Mouse (Mus musculus): ENCODE results near the gene Hdhd3. TPM values are rescaled to one million over a fixed set of nuclear protein-coding genes. Genes with fewer than 3 reads are reported as not detected.
A peak's percentile ranks its signal among the peaks of the same experiment; 100 is the strongest.

Gene Hdhd3
- polyA plus RNA-seq, 1 experiment from 2014 or later, result 10.9 TPM

- Histone ChIP-seq H3K4me3 (ENCODE audit: low read depth, low read length) (no peak overlapping the region), H3K9ac (ENCODE audit: low read depth, low read length) (no peak overlapping the region), H3K27me3 (replicated peaks; ENCODE audit: control insufficient read depth, insufficient read depth, low read length) (no peaks in the 10 kb centered on the region), H3K27ac (ENCODE audit: low read depth, low read length) (no peak overlapping the region), H3K36me3 (ENCODE audit: control insufficient read depth, insufficient read depth, low read length) (peaks cover 10% of the 10 kb centered on the region), H3K9me3 (ENCODE audit: control insufficient read depth, low read length) (no peaks in the 10 kb centered on the region), H3K4me2 (peak overlapping the region; percentile 66; the same call in 1 of the 2 replicates), H3K4me1 (replicated peaks; ENCODE audit: control insufficient read depth, insufficient read depth, low read length) (peaks cover 9% of the 10 kb centered on the region)
- 60% methylated on average over 7 of the region's 7 CpGs for WGBS
- DNase-seq (ENCODE audit: low spot score) (no peak), ATAC-seq (replicated peaks; ENCODE audit: low FRiP score) (no peak)
These were observed 298 bp downstream of the Hdhd3 start for GRCm38 (mm10) chr4:62502969-62503368.

GRCm38 (mm10) chr4:62501964-62502732 is 1.1 kb downstream of the Hdhd3 start:
- Histone ChIP-seq H3K27me3 (replicated peaks; ENCODE audit: control insufficient read depth, insufficient read depth, low read length) (no peaks in the 10 kb centered on the region), H3K9ac (ENCODE audit: low read depth, low read length) (peak overlapping the region; percentile 70), H3K27ac (ENCODE audit: low read depth, low read length) (0 out of 2 replicates have a peak overlapping the region, but pooled peaks have one; percentile 1), H3K4me1 (replicated peaks; ENCODE audit: control insufficient read depth, insufficient read depth, low read length) (peaks cover 9% of the 10 kb centered on the region), H3K36me3 (ENCODE audit: control insufficient read depth, insufficient read depth, low read length) (0 out of 2 replicates have a peak, but pooled peaks cover 6% of the 10 kb centered on the region), H3K9me3 (ENCODE audit: control insufficient read depth, low read length) (no peaks in the 10 kb centered on the region), H3K4me2 (peak overlapping the region; percentile 66), H3K4me3 (ENCODE audit: low read depth, low read length) (peak overlapping the region; percentile 76)
- 2% methylated on average over 38 of the region's 38 CpGs for WGBS
- ATAC-seq (replicated peaks; ENCODE audit: low FRiP score), result peak; percentile 89
- DNase-seq (ENCODE audit: low spot score), result peak; percentile 92

GRCm38 (mm10) chr4:62501534-62501933 is 1.7 kb downstream of the Hdhd3 start:
- Histone ChIP-seq H3K36me3 (ENCODE audit: control insufficient read depth, insufficient read depth, low read length) (0 out of 2 replicates have a peak, but pooled peaks cover 6% of the 10 kb centered on the region), H3K27ac (ENCODE audit: low read depth, low read length) (no peak overlapping the region), H3K4me3 (ENCODE audit: low read depth, low read length) (peak overlapping the region; percentile 76), H3K9ac (ENCODE audit: low read depth, low read length) (peak overlapping the region; percentile 70), H3K4me1 (replicated peaks; ENCODE audit: control insufficient read depth, insufficient read depth, low read length) (peaks cover 9% of the 10 kb centered on the region), H3K27me3 (replicated peaks; ENCODE audit: control insufficient read depth, insufficient read depth, low read length) (no peaks in the 10 kb centered on the region), H3K9me3 (ENCODE audit: control insufficient read depth, low read length) (no peaks in the 10 kb centered on the region), H3K4me2 (peak overlapping the region; percentile 66)
- ATAC-seq (replicated peaks; ENCODE audit: low FRiP score) (no peak), DNase-seq (ENCODE audit: low spot score) (no peak)
- 6% methylated on average over 7 of the region's 7 CpGs for WGBS

GRCm38 (mm10) chr4:62500799-62501198 is 2.5 kb downstream of the Hdhd3 start:
- Histone ChIP-seq H3K9me3 (ENCODE audit: control insufficient read depth, low read length) (no peaks in the 10 kb centered on the region), H3K27me3 (replicated peaks; ENCODE audit: control insufficient read depth, insufficient read depth, low read length) (no peaks in the 10 kb centered on the region), H3K9ac (ENCODE audit: low read depth, low read length) (no peak overlapping the region), H3K4me1 (replicated peaks; ENCODE audit: control insufficient read depth, insufficient read depth, low read length) (peaks cover 9% of the 10 kb centered on the region), H3K4me2 (no peak overlapping the region), H3K4me3 (ENCODE audit: low read depth, low read length) (no peak overlapping the region), H3K36me3 (ENCODE audit: control insufficient read depth, insufficient read depth, low read length) (0 out of 2 replicates have a peak, but pooled peaks cover 6% of the 10 kb centered on the region), H3K27ac (ENCODE audit: low read depth, low read length) (no peak overlapping the region)
- DNase-seq (ENCODE audit: low spot score), result no peak
- no peak for ATAC-seq (replicated peaks; ENCODE audit: low FRiP score)
- 81% methylated on average over 4 of the region's 4 CpGs for whole genome bisulfite sequencing

- no peaks in the 10 kb centered on the region for H3K27me3 ChIP-seq (replicated peaks; ENCODE audit: control insufficient read depth, insufficient read depth, low read length)
- DNase-seq (ENCODE audit: low spot score) (no peak), ATAC-seq (replicated peaks; ENCODE audit: low FRiP score) (no peak)
- 0 out of 2 replicates have a peak, but pooled peaks cover 4% of the 10 kb centered on the region for H3K4me1 ChIP-seq (replicated peaks; ENCODE audit: control insufficient read depth, insufficient read depth, low read length)
- no peaks in the 10 kb centered on the region for H3K9me3 ChIP-seq (ENCODE audit: control insufficient read depth, low read length)
- 76% methylated on average over 8 of the region's 8 CpGs for WGBS
- H3K9ac ChIP-seq (ENCODE audit: low read depth, low read length), result no peak overlapping the region
- H3K36me3 ChIP-seq (ENCODE audit: control insufficient read depth, insufficient read depth, low read length), result 0 out of 2 replicates have a peak, but pooled peaks cover 6% of the 10 kb centered on the region
- H3K4me3 ChIP-seq (ENCODE audit: low read depth, low read length), result no peak overlapping the region
- no peak overlapping the region for H3K27ac ChIP-seq (ENCODE audit: low read depth, low read length)
- H3K4me2 ChIP-seq, result no peak overlapping the region
These were observed 6.5 kb downstream of the Hdhd3 start for GRCm38 (mm10) chr4:62496815-62497214.

- ATAC-seq (replicated peaks; ENCODE audit: low FRiP score), result no peak
- no peak for DNase-seq (ENCODE audit: low spot score)
- Histone ChIP-seq H3K27ac (ENCODE audit: low read depth, low read length) (no peak overlapping the region), H3K9ac (ENCODE audit: low read depth, low read length) (no peak overlapping the region), H3K4me1 (replicated peaks; ENCODE audit: control insufficient read depth, insufficient read depth, low read length) (no peaks in the 10 kb centered on the region), H3K4me2 (no peak overlapping the region), H3K27me3 (replicated peaks; ENCODE audit: control insufficient read depth, insufficient read depth, low read length) (no peaks in the 10 kb centered on the region), H3K36me3 (ENCODE audit: control insufficient read depth, insufficient read depth, low read length) (0 out of 2 replicates have a peak, but pooled peaks cover 6% of the 10 kb centered on the region), H3K4me3 (ENCODE audit: low read depth, low read length) (no peak overlapping the region), H3K9me3 (ENCODE audit: control insufficient read depth, low read length) (no peaks in the 10 kb centered on the region)
- WGBS, result 72% methylated on average over 8 of the region's 8 CpGs
These were observed 7.3 kb downstream of the Hdhd3 start for GRCm38 (mm10) chr4:62495946-62496345.

- WGBS, result 55% methylated on average over 9 of the region's 9 CpGs
- H3K36me3 ChIP-seq (ENCODE audit: control insufficient read depth, insufficient read depth, low read length), result 0 out of 2 replicates have a peak, but pooled peaks cover 2% of the 10 kb centered on the region
- no peak overlapping the region for H3K4me3 ChIP-seq (ENCODE audit: low read depth, low read length)
- H3K9me3 ChIP-seq (ENCODE audit: control insufficient read depth, low read length), result no peaks in the 10 kb centered on the region
- H3K27me3 ChIP-seq (replicated peaks; ENCODE audit: control insufficient read depth, insufficient read depth, low read length), result no peaks in the 10 kb centered on the region
- ATAC-seq (replicated peaks; ENCODE audit: low FRiP score) (no peak), DNase-seq (ENCODE audit: low spot score) (no peak)
- no peak overlapping the region for H3K9ac ChIP-seq (ENCODE audit: low read depth, low read length)
- no peaks in the 10 kb centered on the region for H3K4me1 ChIP-seq (replicated peaks; ENCODE audit: control insufficient read depth, insufficient read depth, low read length)
- H3K4me2 ChIP-seq, result no peak overlapping the region
- H3K27ac ChIP-seq (ENCODE audit: low read depth, low read length), result no peak overlapping the region
These were observed 9.0 kb downstream of the Hdhd3 start for GRCm38 (mm10) chr4:62494230-62494629.

GRCm38 (mm10) chr4:62492682-62493081 is 10.6 kb downstream of the Hdhd3 start:
- Histone ChIP-seq H3K27ac (ENCODE audit: low read depth, low read length) (no peak overlapping the region), H3K27me3 (replicated peaks; ENCODE audit: control insufficient read depth, insufficient read depth, low read length) (no peaks in the 10 kb centered on the region), H3K4me2 (no peak overlapping the region), H3K4me3 (ENCODE audit: low read depth, low read length) (no peak overlapping the region), H3K36me3 (ENCODE audit: control insufficient read depth, insufficient read depth, low read length) (no peaks in the 10 kb centered on the region), H3K4me1 (replicated peaks; ENCODE audit: control insufficient read depth, insufficient read depth, low read length) (no peaks in the 10 kb centered on the region), H3K9ac (ENCODE audit: low read depth, low read length) (no peak overlapping the region), H3K9me3 (ENCODE audit: control insufficient read depth, low read length) (no peaks in the 10 kb centered on the region)
- 76% methylated on average over 2 of the region's 2 CpGs for WGBS
- DNase-seq (ENCODE audit: low spot score) (no peak), ATAC-seq (replicated peaks; ENCODE audit: low FRiP score) (no peak)

- Histone ChIP-seq H3K4me1 (replicated peaks; ENCODE audit: control insufficient read depth, insufficient read depth, low read length) (peaks cover 6% of the 10 kb centered on the region), H3K36me3 (ENCODE audit: control insufficient read depth, insufficient read depth, low read length) (no peaks in the 10 kb centered on the region), H3K4me3 (ENCODE audit: low read depth, low read length) (no peak overlapping the region), H3K9me3 (ENCODE audit: control insufficient read depth, low read length) (no peaks in the 10 kb centered on the region), H3K27ac (ENCODE audit: low read depth, low read length) (no peak overlapping the region), H3K4me2 (no peak overlapping the region), H3K9ac (ENCODE audit: low read depth, low read length) (no peak overlapping the region), H3K27me3 (replicated peaks; ENCODE audit: control insufficient read depth, insufficient read depth, low read length) (no peaks in the 10 kb centered on the region)
- DNase-seq (ENCODE audit: low spot score), result no peak
- 80% methylated on average over 2 of the region's 2 CpGs for WGBS
- ATAC-seq (replicated peaks; ENCODE audit: low FRiP score), result no peak
These were observed 15.4 kb downstream of the Hdhd3 start for GRCm38 (mm10) chr4:62487914-62488313.

Data from liver, embryonic 11.5 days (tissue).